Mouse (Mus musculus) kidney, postnatal 14 days (tissue): ENCODE measurements around the gene Gpr137.
A peak's percentile ranks its signal among the peaks of the same experiment; 100 is the strongest.
"Not testable (repeated sequence)": the region's sequence is repeated elsewhere in the genome, so short reads cannot be mapped to it uniquely, and the experiment has no call there.

Experiments
- DNase-seq: peaks from one replicate; pipeline ENCODE4 v3.0.0; 2022; ENCODE audit warnings: mixed read lengths

Gpr137 gene

DNA sequence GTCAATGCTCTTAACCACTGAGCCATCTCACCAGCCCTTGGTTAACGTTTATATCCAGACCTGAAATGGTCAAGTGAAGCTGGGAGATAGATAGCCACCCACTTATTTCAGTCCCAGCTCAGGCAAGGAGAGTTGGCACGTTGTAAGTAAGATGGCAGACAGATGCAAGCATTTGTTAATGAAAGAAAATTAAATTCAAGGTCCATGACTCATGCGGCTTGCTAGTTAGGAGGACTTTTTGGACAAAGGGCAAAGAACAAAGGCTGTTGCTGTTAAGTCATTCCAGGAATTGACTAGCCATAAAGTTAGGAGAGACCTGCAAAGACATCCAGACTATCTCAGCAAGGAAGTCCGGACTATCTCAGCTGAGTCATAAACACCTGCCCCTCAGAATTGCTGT, 42.6 kb downstream of the Gpr137 start:
- no peak for DNase-seq

DNA sequence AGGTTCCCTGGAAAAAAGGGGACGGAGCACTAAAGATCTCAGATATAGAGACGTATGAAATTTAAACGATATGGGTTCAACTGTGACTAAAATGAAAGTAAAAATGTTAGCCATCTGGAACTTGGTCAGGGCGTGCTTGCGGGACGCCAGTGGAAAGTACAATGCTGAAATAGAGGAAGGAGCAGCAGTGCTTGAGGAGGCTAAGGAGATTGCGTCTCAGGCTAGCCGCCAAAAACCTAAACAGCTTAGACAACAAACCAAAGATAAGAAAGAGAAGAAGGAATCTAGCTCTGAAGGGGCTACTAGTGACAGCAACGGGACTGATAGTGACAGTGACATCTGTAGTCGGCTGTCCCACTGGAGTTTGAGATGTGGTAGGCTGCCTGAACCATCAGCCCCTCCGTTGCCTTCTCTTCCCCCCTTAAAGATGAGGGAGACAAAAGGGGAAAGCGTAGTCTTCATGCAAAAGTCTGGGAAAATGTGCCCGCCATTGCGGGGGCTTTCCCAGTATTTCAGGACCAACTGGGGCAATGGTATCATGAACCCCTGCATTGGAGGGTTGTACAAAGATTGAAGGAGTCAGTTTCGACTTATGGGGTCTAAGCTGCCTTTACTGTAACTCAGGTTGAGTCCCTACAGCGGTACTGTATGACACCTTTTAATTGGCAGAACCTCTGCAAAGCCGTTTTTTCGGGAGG, 46.5 kb downstream of the Gpr137 start:
- not testable (repeated sequence) for DNase-seq

DNA sequence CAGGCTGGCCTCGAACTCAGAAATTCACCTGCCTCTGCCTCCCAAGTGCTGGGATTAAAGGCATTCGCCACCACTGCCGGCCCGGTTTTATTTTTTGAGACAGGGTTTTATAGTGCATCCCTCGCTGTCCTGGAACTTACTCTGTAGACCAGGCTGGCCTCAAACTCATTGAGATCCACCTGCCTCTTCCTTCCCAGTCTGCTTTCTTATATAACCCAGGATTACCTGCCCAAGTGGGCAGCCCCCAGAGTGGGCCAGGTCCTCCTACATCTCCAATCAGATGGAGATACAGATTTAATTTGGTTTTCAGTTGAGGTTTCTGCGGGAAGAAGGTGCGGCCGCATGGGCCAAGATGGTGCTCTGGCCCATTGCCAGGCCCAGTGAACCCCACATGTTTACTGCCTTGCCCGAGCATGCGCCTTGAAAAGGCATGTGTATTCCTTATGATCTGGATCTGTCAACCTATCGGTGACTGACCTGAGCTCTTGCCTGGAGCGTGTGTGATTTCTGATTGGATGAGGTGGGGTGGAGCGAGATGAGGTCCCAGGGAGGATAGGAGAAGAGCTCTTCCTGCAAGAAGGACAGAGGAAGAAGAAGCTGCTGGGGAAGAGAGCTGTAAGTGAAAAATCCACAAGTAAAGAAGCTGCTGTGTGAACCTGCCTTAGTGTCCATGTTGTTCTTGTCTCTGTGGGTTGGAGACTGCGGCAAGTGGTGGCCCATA, 48.4 kb downstream of the Gpr137 start:
- DNase-seq = no peak

DNA sequence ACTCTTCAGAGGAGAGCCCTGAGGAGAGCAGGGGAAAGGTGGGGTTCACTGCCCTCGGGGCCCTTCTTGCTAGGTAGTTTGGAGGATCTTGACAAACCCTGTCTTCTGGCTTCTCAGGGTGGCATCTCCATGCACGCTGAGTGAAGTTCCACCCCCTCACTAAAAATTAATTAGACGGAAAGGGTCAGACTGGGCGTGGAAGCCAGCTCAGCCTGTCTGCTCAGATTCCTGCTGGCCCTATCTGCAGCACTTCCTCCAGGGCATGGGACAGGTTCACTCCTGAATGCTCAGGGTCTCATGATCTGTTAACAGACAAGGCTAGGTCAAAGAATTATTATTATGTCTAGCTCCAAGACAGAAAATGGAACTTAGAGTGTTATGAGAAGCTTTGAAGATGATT, 49.8 kb downstream of the Gpr137 start:
- DNase-seq = peak; percentile 29
